Mouse (Mus musculus) liver, embryonic 16.5 days (tissue): Measurements from ENCODE around the gene Smad6. TPM values are rescaled to one million over a fixed set of nuclear protein-coding genes. Genes with fewer than 3 reads are reported as not detected.

Experiments used
- ATAC-seq: fragments of 200-750 bp; cut with Nextera tagmentation; 2 replicates; pipeline ENCODE4 v1.8.0; 2017; ENCODE audit warnings: low read depth, mild to moderate bottlenecking, moderate number of reproducible peaks, moderate library complexity
- H3K27ac ChIP-seq: fragments of 300-500 bp; sonication (generic); 2 replicates; pipeline ENCODE4 v1.5.1; 2014; ENCODE audit warnings: mild to moderate bottlenecking, low read length
- H3K27me3 ChIP-seq: fragments of 300-500 bp; sonication (generic); 2 replicates; pipeline ENCODE4 v1.6.1; 2014; ENCODE audit warnings: low read depth, low read length, mixed read lengths; ENCODE audit not compliant: control insufficient read depth, insufficient read depth
- H3K36me3 ChIP-seq: fragments of 300-500 bp; sonication (generic); 2 replicates; pipeline ENCODE4 v1.6.1; 2014; ENCODE audit warnings: mild to moderate bottlenecking; ENCODE audit not compliant: control insufficient read depth, insufficient read depth
- H3K4me1 ChIP-seq: fragments of 300-500 bp; sonication (generic); 2 replicates; pipeline ENCODE4 v1.6.1; 2014; ENCODE audit warnings: low read depth, low read length, mixed read lengths; ENCODE audit not compliant: control insufficient read depth
- H3K4me2 ChIP-seq: fragments of 300-500 bp; sonication (generic); 2 replicates; pipeline ENCODE4 v1.6.1; 2014; ENCODE audit warnings: low read depth, low read length, mixed read lengths
- H3K4me3 ChIP-seq: fragments of 300-500 bp; sonication (generic); 2 replicates; pipeline ENCODE4 v1.5.1; 2014; ENCODE audit warnings: low read depth, mild to moderate bottlenecking, low read length
- H3K9ac ChIP-seq: fragments of 300-500 bp; sonication (generic); 2 replicates; pipeline ENCODE4 v1.6.1; 2014; ENCODE audit warnings: low read depth, low read length
- H3K9me3 ChIP-seq: fragments of 300-500 bp; sonication (generic); replicated peaks from 2 replicates; pipeline ENCODE4 v1.6.1; 2016; ENCODE audit warnings: low read length; ENCODE audit not compliant: control insufficient read depth
- WGBS: fragments of 180-500 bp; shearing (Covaris S2); extraction: QIAGEN DNeasy Blood & Tissue Kit; methylation state at CpG from one replicate; pipeline ENCODE4 v1.1.7; 2014; ENCODE audit not compliant: insufficient replicate concordance; 5-methylcytosine and 5-hydroxymethylcytosine counted together
- polyA plus RNA-seq: library from polyadenylated mRNA; unstranded; fragments of >200 nt; fragmentation: Nextera tagmentation; extraction: Ambion mirVana; gene quantifications from 2 replicates; pipeline ENCODE4 v1.2.1, GENCODE M21; 2015

The Smad6 gene
- polyA plus RNA-seq, 1 experiment from 2014 or later: 1.9 TPM

- 46% methylated on average over 4 of the region's 4 CpGs for WGBS
- Histone ChIP-seq H3K4me1 (peaks cover 51% of the 10 kb centered on the region), H3K27ac (peak overlapping the region; percentile 33; the same call in 1 of the 2 replicates)
Observed at GRCm38 (mm10) chr9:64053786-64054185, 31.9 kb upstream of the Smad6 start.

GRCm38 (mm10) chr9:64051241-64051640, 29.4 kb upstream of the Smad6 start:
- H3K4me2 ChIP-seq: peak overlapping the region; percentile 72
- H3K4me1 ChIP-seq: peaks cover 65% of the 10 kb centered on the region
- H3K27ac ChIP-seq: peak overlapping the region; percentile 96
- no peaks in the 10 kb centered on the region for H3K27me3 ChIP-seq
- H3K4me3 ChIP-seq: no peak overlapping the region
- no peaks in the 10 kb centered on the region for H3K9me3 ChIP-seq
- peak overlapping the region; percentile 67 for H3K9ac ChIP-seq
- peak; percentile 22 for ATAC-seq
- 37% methylated on average over 2 of the region's 2 CpGs for WGBS
- H3K36me3 ChIP-seq: no peaks in the 10 kb centered on the region

More at GRCm38 (mm10) chr9:64053786-64054185, 31.9 kb upstream of the Smad6 start:
- Histone ChIP-seq H3K27me3 (no peaks in the 10 kb centered on the region), H3K4me3 (no peak overlapping the region), H3K36me3 (no peaks in the 10 kb centered on the region), H3K9ac (no peak overlapping the region), H3K9me3 (no peaks in the 10 kb centered on the region), H3K4me2 (no peak overlapping the region)
- no peak for ATAC-seq

- H3K4me1 ChIP-seq: peaks cover 72% of the 10 kb centered on the region
- no peaks in the 10 kb centered on the region for H3K9me3 ChIP-seq
- peak overlapping the region; percentile 72 for H3K4me2 ChIP-seq
- no peak for ATAC-seq
- no peaks in the 10 kb centered on the region for H3K27me3 ChIP-seq
- H3K27ac ChIP-seq: peak overlapping the region; percentile 96
- no peaks in the 10 kb centered on the region for H3K36me3 ChIP-seq
- H3K4me3 ChIP-seq: peak overlapping the region; percentile 61
- peak overlapping the region; percentile 67 for H3K9ac ChIP-seq
- WGBS: 27% methylated on average over 8 of the region's 8 CpGs
Observed at GRCm38 (mm10) chr9:64050513-64051065, 28.7 kb upstream of the Smad6 start.

GRCm38 (mm10) chr9:64049471-64050380, 27.9 kb upstream of the Smad6 start:
- Histone ChIP-seq H3K4me3 (peak overlapping the region; percentile 61), H3K9ac (peak overlapping the region; percentile 67), H3K9me3 (no peaks in the 10 kb centered on the region), H3K27me3 (no peaks in the 10 kb centered on the region), H3K4me1 (peaks cover 81% of the 10 kb centered on the region), H3K36me3 (no peaks in the 10 kb centered on the region), H3K4me2 (peak overlapping the region; percentile 72), H3K27ac (peak overlapping the region; percentile 96)
- WGBS: 11% methylated on average over 32 of the region's 32 CpGs
- ATAC-seq: peak; percentile 81

GRCm38 (mm10) chr9:64045117-64045890, 23.4 kb upstream of the Smad6 start:
- Histone ChIP-seq H3K36me3 (no peaks in the 10 kb centered on the region), H3K27me3 (no peaks in the 10 kb centered on the region), H3K4me1 (peaks cover 82% of the 10 kb centered on the region), H3K4me3 (peak overlapping the region; percentile 52), H3K27ac (peak overlapping the region; percentile 99), H3K9ac (peak overlapping the region; percentile 63), H3K9me3 (no peaks in the 10 kb centered on the region), H3K4me2 (peak overlapping the region; percentile 69)
- WGBS: 4% methylated on average over 14 of the region's 14 CpGs
- peak; percentile 92 for ATAC-seq

- Histone ChIP-seq H3K9ac (peak overlapping the region; percentile 63), H3K4me3 (peak overlapping the region; percentile 52), H3K4me1 (peaks cover 75% of the 10 kb centered on the region), H3K9me3 (no peaks in the 10 kb centered on the region), H3K36me3 (no peaks in the 10 kb centered on the region), H3K27me3 (no peaks in the 10 kb centered on the region), H3K4me2 (peak overlapping the region; percentile 69), H3K27ac (peak overlapping the region; percentile 99)
- 45% methylated on average over 8 of the region's 8 CpGs for WGBS
- ATAC-seq: no peak
Observed at GRCm38 (mm10) chr9:64044343-64044742, 22.5 kb upstream of the Smad6 start.

GRCm38 (mm10) chr9:64042911-64043310, 21.1 kb upstream of the Smad6 start:
- no peak for ATAC-seq
- no peaks in the 10 kb centered on the region for H3K27me3 ChIP-seq
- H3K27ac ChIP-seq: peak overlapping the region; percentile 99
- peaks cover 61% of the 10 kb centered on the region for H3K4me1 ChIP-seq
- no peak overlapping the region for H3K4me3 ChIP-seq
- H3K9ac ChIP-seq: no peak overlapping the region
- 78% methylated on average over 4 of the region's 4 CpGs for WGBS
- no peak overlapping the region for H3K4me2 ChIP-seq
- no peaks in the 10 kb centered on the region for H3K9me3 ChIP-seq
- no peaks in the 10 kb centered on the region for H3K36me3 ChIP-seq

- H3K36me3 ChIP-seq: no peaks in the 10 kb centered on the region
- no peak overlapping the region for H3K4me2 ChIP-seq
- 81% methylated on average over 8 of the region's 8 CpGs for WGBS
- no peak for ATAC-seq
- H3K4me3 ChIP-seq: no peak overlapping the region
- no peaks in the 10 kb centered on the region for H3K9me3 ChIP-seq
- no peak overlapping the region for H3K9ac ChIP-seq
- H3K4me1 ChIP-seq: peaks cover 54% of the 10 kb centered on the region
- H3K27me3 ChIP-seq: no peaks in the 10 kb centered on the region
- no peak overlapping the region; the same call in 1 of the 2 replicates for H3K27ac ChIP-seq
Observed at GRCm38 (mm10) chr9:64042216-64042615, 20.4 kb upstream of the Smad6 start.
